Mouse (Mus musculus): Measurements from ENCODE around the gene Chfr. TPM values are rescaled to one million over a fixed set of nuclear protein-coding genes. Genes with fewer than 3 reads are reported as not detected.

Chfr gene
- polyA plus RNA-seq, 1 experiment from 2014 or later = 102 TPM

DNA sequence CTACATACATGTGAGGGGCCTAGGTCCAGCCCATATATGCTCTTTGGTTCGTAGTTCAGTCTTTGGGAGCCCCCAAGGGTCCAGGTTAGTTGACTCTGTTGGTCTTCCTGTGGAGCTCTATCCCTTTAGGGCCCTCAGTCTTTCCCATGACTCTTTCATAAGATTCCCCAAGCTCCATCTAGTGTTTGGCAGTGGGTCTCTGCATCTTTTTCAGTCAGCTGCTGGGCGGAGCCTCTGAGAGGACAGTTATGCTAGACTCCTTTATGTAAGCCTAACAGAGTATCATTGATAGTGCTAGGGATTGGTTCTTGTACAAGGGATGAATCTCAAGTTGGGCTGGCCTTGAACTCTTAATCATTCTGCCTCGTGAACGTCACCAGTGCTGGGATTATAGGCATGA is 84.7 kb downstream of the Chfr start:
- 93% methylated on average over 4 of the region's 4 CpGs for WGBS

More for the DNA sequence above, 84.7 kb downstream of the Chfr start:
- Histone ChIP-seq H3K27ac (no peak overlapping the region), H3K9ac (no peak overlapping the region), H3K4me3 (no peak overlapping the region), H3K4me2 (no peak overlapping the region), H3K9me3 (no peaks in the 10 kb centered on the region), H3K27me3 (no peaks in the 10 kb centered on the region), H3K36me3 (peaks cover 87% of the 10 kb centered on the region), H3K4me1 (replicated peaks) (no peaks in the 10 kb centered on the region)
- ATAC-seq (ENCODE audit: low FRiP score) = no peak

Other genes starting within 250 kb of the Chfr start
- 0.53 and 0.56 TPM in 2 replicates for gene Gm15446, start 212.4 kb upstream of the Chfr start, polyA plus RNA-seq (2015; fragmentation: Nextera tagmentation; extraction: Ambion mirVana)
- 21.1 and 22.5 TPM in 2 replicates for gene Zfp932, start 139.3 kb upstream of the Chfr start, polyA plus RNA-seq (2015; fragmentation: Nextera tagmentation; extraction: Ambion mirVana)
- gene Gm17655, start 63.3 kb upstream of the Chfr start, polyA plus RNA-seq (2015; fragmentation: Nextera tagmentation; extraction: Ambion mirVana) = 7.4 and 7.6 TPM in 2 replicates
- gene Gm35315, start 41.4 kb upstream of the Chfr start, polyA plus RNA-seq (2015; fragmentation: Nextera tagmentation; extraction: Ambion mirVana) = 0.61 and 0.77 TPM in 2 replicates
- 2.5 and 3.2 TPM in 2 replicates for gene Plcxd1, start 35.9 kb upstream of the Chfr start, polyA plus RNA-seq (2015; fragmentation: Nextera tagmentation; extraction: Ambion mirVana)
- gene Gtpbp6, start 27.6 kb upstream of the Chfr start, polyA plus RNA-seq (2015; fragmentation: Nextera tagmentation; extraction: Ambion mirVana) = 53.2 and 55.5 TPM in 2 replicates
- gene Zfp605, start 25.8 kb upstream of the Chfr start, polyA plus RNA-seq (2015; fragmentation: Nextera tagmentation; extraction: Ambion mirVana) = 15.2 and 18.2 TPM in 2 replicates
- gene Golga3, start 40.9 kb downstream of the Chfr start, polyA plus RNA-seq (2015; fragmentation: Nextera tagmentation; extraction: Ambion mirVana) = 22.1 and 22.9 TPM in 2 replicates
- 22.8 and 23.8 TPM in 2 replicates for gene Ankle2, start 95.2 kb downstream of the Chfr start, polyA plus RNA-seq (2015; fragmentation: Nextera tagmentation; extraction: Ambion mirVana)
- 89.4 and 93.9 TPM in 2 replicates for gene Pgam5, start 134.1 kb downstream of the Chfr start, polyA plus RNA-seq (2015; fragmentation: Nextera tagmentation; extraction: Ambion mirVana)
- 9.8 and 10.5 TPM in 2 replicates for gene Pxmp2, start 150.3 kb downstream of the Chfr start, polyA plus RNA-seq (2015; fragmentation: Nextera tagmentation; extraction: Ambion mirVana)
- gene Pole, start 150.5 kb downstream of the Chfr start, polyA plus RNA-seq (2015; fragmentation: Nextera tagmentation; extraction: Ambion mirVana) = 8.2 and 9.1 TPM in 2 replicates
- 5.1 and 6.5 TPM in 2 replicates for gene P2rx2, start 207.4 kb downstream of the Chfr start, polyA plus RNA-seq (2015; fragmentation: Nextera tagmentation; extraction: Ambion mirVana)
- not detected in 2 replicates for gene Lrcol1, start 208.9 kb downstream of the Chfr start, polyA plus RNA-seq (2015; fragmentation: Nextera tagmentation; extraction: Ambion mirVana)

All from hindbrain, embryonic 13.5 days (tissue).